Mouse (Mus musculus) megakaryocyte progenitor cell, adult 5-6 weeks (primary cell): ENCODE results near the gene Prss30. TPM values are rescaled to one million over a fixed set of nuclear protein-coding genes. Genes with fewer than 3 reads are reported as not detected.
A peak's percentile ranks its signal among the peaks of the same experiment; 100 is the strongest.

Experiments
- ATAC-seq: replicated peaks from 2 replicates; pipeline ENCODE4 v1.8.0; 2016; ENCODE audit warnings: mild to moderate bottlenecking, moderate TSS enrichment, inconsistent platforms; ENCODE audit not compliant: poor library complexity
- total RNA-seq, 2 experiments: library from RNA; stranded (forward) in 1 of 2; stranded (reverse) in 1 of 2; fragments of 157-497, 149-512 nt in 1 of 2; fragments of 200-1000 nt in 1 of 2; gene quantifications; 2 replicates each; pipeline versions ENCODE4 v1.2.3 to v1.2.4; 2015 to 2017

The Prss30 gene
- total RNA-seq (2015): 0.22 and 0.27 TPM in 2 replicates
- total RNA-seq (2017): not detected in 2 replicates

- peak; percentile 72 for ATAC-seq
These were observed at the start of gene Prss30 for GRCm38 (mm10) chr17:23980297-23980909. Gene Prss30 (minus strand): TSS chr17:23980566.

- ATAC-seq: no peak
These were observed 49.1 kb upstream of the Prss30 start for GRCm38 (mm10) chr17:24029477-24029876.

- ATAC-seq: peak; percentile 65
These were observed 41.2 kb upstream of the Prss30 start for GRCm38 (mm10) chr17:24021375-24022199.

GRCm38 (mm10) chr17:24020696-24021095 lies 40.3 kb upstream of the Prss30 start:
- no peak for ATAC-seq

- ATAC-seq: peak; percentile 63
These were observed 35.4 kb upstream of the Prss30 start for GRCm38 (mm10) chr17:24015727-24016126.

- no peak for ATAC-seq
These were observed 34.1 kb upstream of the Prss30 start for GRCm38 (mm10) chr17:24014433-24014965.

- ATAC-seq: no peak; the same call in 1 of the 2 replicates
These were observed 32.6 kb upstream of the Prss30 start for GRCm38 (mm10) chr17:24012921-24013320.

- no peak for ATAC-seq
These were observed 29.3 kb upstream of the Prss30 start for GRCm38 (mm10) chr17:24009617-24010016.

- no peak for ATAC-seq
These were observed 27.7 kb upstream of the Prss30 start for GRCm38 (mm10) chr17:24008105-24008504.

- peak; percentile 97 for ATAC-seq
These were observed 27.0 kb upstream of the Prss30 start for GRCm38 (mm10) chr17:24007391-24007790.

- ATAC-seq: peak; percentile 59
These were observed 26.6 kb upstream of the Prss30 start for GRCm38 (mm10) chr17:24006930-24007329.

GRCm38 (mm10) chr17:24005049-24005448 lies 24.7 kb upstream of the Prss30 start:
- ATAC-seq: no peak

GRCm38 (mm10) chr17:24004071-24004665 lies 23.8 kb upstream of the Prss30 start:
- no peak for ATAC-seq

- peak; percentile 81 for ATAC-seq
These were observed 20.0 kb upstream of the Prss30 start for GRCm38 (mm10) chr17:24000404-24000803.

- no peak for ATAC-seq
These were observed 18.0 kb upstream of the Prss30 start for GRCm38 (mm10) chr17:23998383-23998782.

GRCm38 (mm10) chr17:23997901-23998300 lies 17.5 kb upstream of the Prss30 start, which contains the start of gene Prss22:
Gene Prss22 (minus strand): TSS chr17:23998100.
- ATAC-seq: no peak

- no peak for ATAC-seq
These were observed 15.1 kb upstream of the Prss30 start for GRCm38 (mm10) chr17:23995421-23995820.

GRCm38 (mm10) chr17:23994667-23995066 lies 14.3 kb upstream of the Prss30 start:
- no peak for ATAC-seq

- ATAC-seq: peak; percentile 99
These were observed 13.4 kb upstream of the Prss30 start for GRCm38 (mm10) chr17:23993559-23994428.

- ATAC-seq: 0 out of 2 replicates have a peak, but pooled peaks have one; percentile 4
These were observed 12.6 kb upstream of the Prss30 start for GRCm38 (mm10) chr17:23992789-23993553.
